Mouse (Mus musculus) brain, embryonic 14.5 days (tissue): Measurements from ENCODE around the gene Olfr1412.

ENCODE experiments used
- CTCF ChIP-seq: fragments of 200-500 bp; IDR thresholded peaks from 2 replicates; pipeline ENCODE4 v1.5.1; 2012; ENCODE audit warnings: inconsistent platforms, mild to moderate bottlenecking, moderate library complexity, borderline replicate concordance; ENCODE audit not compliant: insufficient read depth, insufficient read length; ENCODE audit errors: extremely low read depth
- POLR2A ChIP-seq: fragments of 200-500 bp; IDR thresholded peaks from 2 replicates; pipeline ENCODE4 v1.6.1; 2012; ENCODE audit warnings: mild to moderate bottlenecking, inconsistent platforms, borderline replicate concordance; ENCODE audit not compliant: poor library complexity, insufficient read depth, insufficient read length, severe bottlenecking; ENCODE audit errors: extremely low read depth

DNA sequence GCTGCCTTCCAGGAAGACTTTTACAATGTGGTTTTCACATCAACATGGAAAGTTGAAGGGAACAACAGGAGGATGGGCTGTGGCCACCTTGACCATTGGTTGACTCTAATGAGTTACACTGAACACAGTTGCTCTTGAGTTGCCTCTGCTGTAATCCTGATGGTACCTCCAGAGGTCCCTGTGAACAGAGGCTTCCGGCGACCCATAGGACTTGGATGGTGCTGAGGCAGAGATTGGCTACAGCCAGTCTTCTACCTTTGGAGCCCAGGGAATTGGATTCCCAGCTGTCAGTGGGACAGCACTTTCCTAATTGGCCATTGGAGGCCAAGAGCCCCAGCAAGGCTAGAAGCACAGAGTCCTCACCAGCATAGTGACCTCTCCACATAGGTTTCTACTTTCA, at the start of gene Olfr1412:
- no peak for TF ChIP-seq POLR2A
- no peak for TF ChIP-seq CTCF
